Mouse (Mus musculus): ENCODE results near the gene Nxn. TPM values are rescaled to one million over a fixed set of nuclear protein-coding genes. Genes with fewer than 3 reads are reported as not detected.
"Not testable (repeated sequence)": the region's sequence is repeated elsewhere in the genome, so short reads cannot be mapped to it uniquely, and the experiment has no call there.

Nxn gene
- total and polyA plus RNA-seq, 3 experiments, result 4.4 to 5.0 (median 4.8) TPM

DNA sequence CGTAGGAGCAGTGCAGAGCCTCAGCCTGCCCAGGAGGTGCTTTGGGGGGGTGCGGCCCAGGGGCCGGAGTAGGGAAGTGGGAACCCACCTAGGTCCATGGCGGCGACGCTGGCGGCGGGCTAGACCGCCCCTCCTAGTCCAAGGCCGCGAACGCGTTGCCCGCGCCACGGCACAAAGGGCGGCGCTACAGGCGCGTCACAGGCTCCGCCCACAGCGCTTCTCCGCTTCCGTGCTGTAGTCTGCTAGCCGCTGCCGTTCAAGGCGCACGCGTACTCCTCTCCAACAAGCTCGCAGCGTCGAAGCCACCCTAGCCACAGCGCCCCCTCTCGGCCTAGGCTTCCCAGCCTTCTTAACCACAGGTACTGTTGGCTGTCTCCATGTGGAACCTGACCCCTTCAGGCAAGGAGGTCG lies 181.5 kb downstream of the Nxn start, which contains the start of the genes Dbil5 and Gemin4:
Dbil5 (plus strand) TSS at position 219 of the 411 bp plus-strand sequence.
Gemin4 (minus strand) TSS at position 275 of the 411 bp plus-strand sequence.
- Histone ChIP-seq H3K36me3 (replicated peaks) (peaks cover 78% of the 10 kb centered on the region), H3K9me3 (replicated peaks) (no peaks in the 10 kb centered on the region), H3K4me3 (ENCODE audit: low read depth, low read length) (peak within 1 kb of the TSS; percentile 88), H3K4me1 (ENCODE audit: insufficient read depth, low read depth, low read length) (peaks cover 39% of the 10 kb centered on the region), H3K27me3 (ENCODE audit: insufficient read depth, low read length) (no peaks in the 10 kb centered on the region)
- DNase-seq (ENCODE audit: low spot score), result peak; percentile 85
- peak; percentile 95 for ATAC-seq (ENCODE audit: extremely low read depth, insufficient number of reproducible peaks, low FRiP score, poor library complexity, severe bottlenecking)
- TF ChIP-seq CTCF (IDR thresholded peaks at IDR 0.05; ENCODE audit: low read depth, low read length) (peak; percentile 81), POLR2AphosphoS5 (IDR thresholded peaks at IDR 0.05; ENCODE audit: insufficient replicate concordance, low read depth, low read length) (no peak)

DNA sequence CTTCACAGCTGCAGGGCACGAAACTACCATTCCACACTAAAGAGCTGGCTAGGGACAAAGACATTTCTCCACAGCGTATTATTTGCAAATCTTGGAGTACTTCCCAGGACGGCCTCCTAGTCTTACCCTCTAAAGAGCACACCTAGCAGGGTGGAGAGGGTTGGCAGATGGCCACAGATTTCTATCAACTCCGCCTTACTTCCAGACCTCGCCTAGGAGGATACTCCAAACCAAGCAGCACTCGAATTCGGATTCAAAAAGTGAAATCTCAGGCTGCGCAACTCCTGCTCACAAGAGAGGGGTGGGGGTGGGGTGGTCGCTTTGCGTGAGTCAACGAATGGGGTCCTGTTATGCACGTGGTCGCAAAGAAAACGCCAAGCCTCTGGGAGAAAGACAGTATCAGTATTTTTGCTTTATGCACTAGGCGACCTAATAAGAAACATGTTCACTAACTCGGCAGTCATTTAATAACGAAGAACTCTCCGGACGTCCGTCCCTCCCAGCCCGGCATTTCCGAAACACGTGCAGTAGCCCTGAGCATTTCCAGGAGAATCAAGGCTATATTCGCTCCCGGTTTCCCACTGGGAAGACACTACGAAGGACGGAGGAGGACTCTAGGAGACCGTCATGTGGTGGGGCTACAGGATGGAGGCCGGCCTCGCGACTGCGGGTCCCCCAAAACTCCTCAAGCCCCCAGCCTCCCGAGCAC lies 182.1 kb downstream of the Nxn start:
- DNase-seq (ENCODE audit: low spot score) (peak; percentile 16), ATAC-seq (ENCODE audit: extremely low read depth, insufficient number of reproducible peaks, low FRiP score, poor library complexity, severe bottlenecking) (no peak)
- peaks cover 79% of the 10 kb centered on the region for H3K36me3 ChIP-seq (replicated peaks)
- no peaks in the 10 kb centered on the region for H3K9me3 ChIP-seq (replicated peaks)
- H3K4me3 ChIP-seq (ENCODE audit: low read depth, low read length), result peak overlapping the region; percentile 88
- TF ChIP-seq GATA2 (IDR thresholded peaks at IDR 0.05; ENCODE audit: borderline replicate concordance, low read depth, low read length) (no peak), TAL1 (conservative IDR thresholded peaks at IDR 0.05; ENCODE audit: low read depth, low read length) (no peak), CTCF (IDR thresholded peaks at IDR 0.05; ENCODE audit: low read depth, low read length) (no peak), GATA1 (IDR thresholded peaks at IDR 0.05; ENCODE audit: borderline replicate concordance, low read length) (no peak), POLR2AphosphoS5 (IDR thresholded peaks at IDR 0.05; ENCODE audit: insufficient replicate concordance, low read depth, low read length) (no peak)
- peaks cover 39% of the 10 kb centered on the region for H3K4me1 ChIP-seq (ENCODE audit: insufficient read depth, low read depth, low read length)
- no peaks in the 10 kb centered on the region for H3K27me3 ChIP-seq (ENCODE audit: insufficient read depth, low read length)

DNA sequence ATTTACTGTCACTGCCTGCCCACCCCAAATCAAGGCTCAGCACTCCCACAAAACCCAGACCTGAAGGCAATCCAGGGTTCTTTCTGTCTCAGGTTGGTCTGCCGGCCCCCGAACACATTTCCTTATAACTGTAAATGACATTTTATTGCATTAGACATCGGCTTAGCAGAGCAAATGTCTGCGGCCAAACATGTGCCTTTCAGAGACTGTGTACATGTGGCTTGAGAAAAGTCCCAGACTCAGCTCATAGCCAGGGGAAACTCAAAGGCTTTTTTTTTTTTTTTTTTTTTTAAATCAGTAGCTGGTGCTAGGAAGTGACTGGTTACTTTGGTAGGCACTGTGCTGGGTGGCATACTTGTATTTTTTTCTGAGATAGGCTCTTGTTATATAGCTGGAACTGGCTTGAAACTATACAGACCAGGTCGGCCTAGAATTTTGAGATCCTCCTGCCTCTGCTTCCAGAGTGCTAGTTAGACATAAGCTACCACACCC lies 182.8 kb downstream of the Nxn start:
- DNase-seq (ENCODE audit: low spot score), result no peak
- Histone ChIP-seq H3K4me1 (ENCODE audit: insufficient read depth, low read depth, low read length) (peaks cover 39% of the 10 kb centered on the region), H3K9me3 (replicated peaks) (no peaks in the 10 kb centered on the region), H3K4me3 (ENCODE audit: low read depth, low read length) (peak overlapping the region; percentile 88; the same call in 1 of the 2 replicates), H3K36me3 (replicated peaks) (peaks cover 75% of the 10 kb centered on the region), H3K27me3 (ENCODE audit: insufficient read depth, low read length) (no peaks in the 10 kb centered on the region)
- no peak for ATAC-seq (ENCODE audit: extremely low read depth, insufficient number of reproducible peaks, low FRiP score, poor library complexity, severe bottlenecking)
- no peak for TF ChIP-seq CTCF (IDR thresholded peaks at IDR 0.05; ENCODE audit: low read depth, low read length)
- TF ChIP-seq GATA2 (IDR thresholded peaks at IDR 0.05; ENCODE audit: borderline replicate concordance, low read depth, low read length), result no peak
- TF ChIP-seq TAL1 (conservative IDR thresholded peaks at IDR 0.05; ENCODE audit: low read depth, low read length), result no peak
- TF ChIP-seq GATA1 (IDR thresholded peaks at IDR 0.05; ENCODE audit: borderline replicate concordance, low read length), result no peak
- TF ChIP-seq POLR2AphosphoS5 (IDR thresholded peaks at IDR 0.05; ENCODE audit: insufficient replicate concordance, low read depth, low read length), result no peak

DNA sequence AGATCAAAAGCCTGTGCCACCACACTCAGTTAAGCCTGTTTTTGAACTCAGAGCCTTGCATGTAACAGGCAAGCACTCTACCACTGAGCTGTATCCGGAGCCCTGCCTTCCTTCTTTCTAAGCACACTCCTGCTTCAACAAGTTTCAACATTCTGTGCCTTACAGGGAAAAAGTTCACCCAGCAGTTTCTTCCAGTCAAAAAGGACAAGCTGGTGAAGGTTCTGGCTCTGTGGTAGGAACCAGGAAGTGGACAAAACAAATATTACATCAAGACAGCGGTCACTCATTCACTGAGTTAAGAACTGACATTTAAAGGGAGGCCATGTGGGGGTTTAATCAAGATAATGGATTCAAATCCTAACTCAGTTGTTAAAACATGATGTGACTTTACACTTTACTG lies 183.9 kb downstream of the Nxn start:
- DNase-seq (ENCODE audit: low spot score) (no peak), ATAC-seq (ENCODE audit: extremely low read depth, insufficient number of reproducible peaks, low FRiP score, poor library complexity, severe bottlenecking) (no peak)
- TF ChIP-seq TAL1 (conservative IDR thresholded peaks at IDR 0.05; ENCODE audit: low read depth, low read length) (no peak), GATA1 (IDR thresholded peaks at IDR 0.05; ENCODE audit: borderline replicate concordance, low read length) (no peak)
- Histone ChIP-seq H3K27me3 (ENCODE audit: insufficient read depth, low read length) (no peaks in the 10 kb centered on the region), H3K9me3 (replicated peaks) (no peaks in the 10 kb centered on the region), H3K4me1 (ENCODE audit: insufficient read depth, low read depth, low read length) (peaks cover 42% of the 10 kb centered on the region), H3K36me3 (replicated peaks) (peaks cover 76% of the 10 kb centered on the region), H3K4me3 (ENCODE audit: low read depth, low read length) (no peak overlapping the region)

DNA sequence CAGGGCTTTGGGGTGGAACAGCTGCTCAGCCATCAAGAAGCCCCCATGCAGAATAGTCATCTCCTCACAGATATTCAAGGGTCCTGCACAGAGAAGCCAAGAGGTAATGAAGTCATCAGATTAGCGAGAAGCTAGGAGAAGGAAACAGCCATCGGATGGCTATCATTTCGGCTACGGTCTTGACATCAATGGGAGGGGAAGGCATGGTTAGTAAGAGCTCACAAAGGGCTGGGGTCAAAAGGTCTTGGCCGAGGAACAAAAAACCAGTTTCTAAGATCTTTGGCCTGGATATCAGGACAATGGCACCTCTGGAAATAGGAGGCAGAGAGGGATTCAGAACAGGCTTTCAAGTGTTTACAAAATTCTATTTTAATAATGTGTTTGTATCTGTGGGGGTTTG lies 185.1 kb downstream of the Nxn start:
- DNase-seq (ENCODE audit: low spot score), result no peak
- ATAC-seq (ENCODE audit: extremely low read depth, insufficient number of reproducible peaks, low FRiP score, poor library complexity, severe bottlenecking), result no peak
- H3K36me3 ChIP-seq (replicated peaks), result peaks cover 76% of the 10 kb centered on the region
- TF ChIP-seq POLR2AphosphoS5 (IDR thresholded peaks at IDR 0.05; ENCODE audit: insufficient replicate concordance, low read depth, low read length) (no peak), CTCF (IDR thresholded peaks at IDR 0.05; ENCODE audit: low read depth, low read length) (no peak), GATA1 (IDR thresholded peaks at IDR 0.05; ENCODE audit: borderline replicate concordance, low read length) (no peak), GATA2 (IDR thresholded peaks at IDR 0.05; ENCODE audit: borderline replicate concordance, low read depth, low read length) (no peak), TAL1 (conservative IDR thresholded peaks at IDR 0.05; ENCODE audit: low read depth, low read length) (no peak)
- no peaks in the 10 kb centered on the region for H3K27me3 ChIP-seq (ENCODE audit: insufficient read depth, low read length)
- H3K4me1 ChIP-seq (ENCODE audit: insufficient read depth, low read depth, low read length), result peaks cover 47% of the 10 kb centered on the region
- no peak overlapping the region for H3K4me3 ChIP-seq (ENCODE audit: low read depth, low read length)
- no peaks in the 10 kb centered on the region for H3K9me3 ChIP-seq (replicated peaks)

DNA sequence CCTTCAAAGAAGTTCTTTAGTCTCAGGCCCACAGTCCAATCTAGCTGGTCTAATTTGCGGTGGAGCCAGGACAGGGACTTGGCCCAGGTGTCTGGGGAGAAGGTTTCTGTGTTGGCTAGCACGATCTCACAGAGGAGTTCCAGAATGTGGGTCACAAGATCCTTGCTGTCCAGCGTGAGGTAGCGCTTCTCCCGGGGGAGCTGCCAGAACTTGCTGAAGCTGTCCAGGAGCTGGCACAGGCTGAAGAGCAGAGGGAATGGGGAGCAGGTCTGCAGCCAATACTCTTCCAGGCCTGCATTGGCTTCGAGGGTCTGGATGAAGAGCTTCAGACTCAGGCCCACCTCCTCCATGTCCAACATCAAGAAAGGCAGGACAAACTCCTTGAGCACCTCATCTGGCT lies 187.3 kb downstream of the Nxn start:
- not testable (repeated sequence) for DNase-seq (ENCODE audit: low spot score); H3K9me3 ChIP-seq (replicated peaks); H3K4me3 ChIP-seq (ENCODE audit: low read depth, low read length); ATAC-seq (ENCODE audit: extremely low read depth, insufficient number of reproducible peaks, low FRiP score, poor library complexity, severe bottlenecking); H3K27me3 ChIP-seq (ENCODE audit: insufficient read depth, low read length)
- peaks cover 90% of the 10 kb centered on the region for H3K36me3 ChIP-seq (replicated peaks)
- H3K4me1 ChIP-seq (ENCODE audit: insufficient read depth, low read depth, low read length), result peaks cover 35% of the 10 kb centered on the region
